Mouse (Mus musculus) G1E (cell line): Measurements from ENCODE around the gene Hnrnpl. TPM values are rescaled to one million over a fixed set of nuclear protein-coding genes. Genes with fewer than 3 reads are reported as not detected.

ENCODE experiments used
- ATAC-seq: 2 replicates; pipeline ENCODE4 v1.8.0; 2016; ENCODE audit warnings: mild to moderate bottlenecking; ENCODE audit not compliant: insufficient number of reproducible peaks, poor library complexity, low FRiP score, severe bottlenecking; ENCODE audit errors: extremely low read depth
- DNase-seq: peaks from one replicate; pipeline ENCODE4 v3.0.0; 2012; ENCODE audit warnings: low spot score
- H3K27me3 ChIP-seq: 2 replicates; pipeline ENCODE4 v1.6.1; 2012; ENCODE audit warnings: mild to moderate bottlenecking, low read length, inconsistent platforms; ENCODE audit not compliant: insufficient read depth
- H3K36me3 ChIP-seq: replicated peaks from 2 replicates; pipeline ENCODE3; 2012; ENCODE audit warnings: mild to moderate bottlenecking, inconsistent platforms
- H3K4me1 ChIP-seq: 2 replicates; pipeline ENCODE4 v1.6.1; 2012; ENCODE audit warnings: low read depth, low read length, inconsistent platforms, mixed read lengths; ENCODE audit not compliant: insufficient read depth
- H3K4me3 ChIP-seq: 2 replicates; pipeline ENCODE4 v1.5.1; 2012; ENCODE audit warnings: low read depth, mild to moderate bottlenecking, inconsistent platforms, low read length, moderate library complexity, mixed read lengths
- H3K9me3 ChIP-seq: replicated peaks from 2 replicates; pipeline ENCODE4 v1.6.1; 2012; ENCODE audit warnings: inconsistent platforms
- CTCF ChIP-seq: IDR thresholded peaks from 2 replicates; pipeline ENCODE4 v1.5.1; 2012; ENCODE audit warnings: low read depth, low read length, inconsistent platforms, mixed read lengths
- GATA1 ChIP-seq: IDR thresholded peaks from 2 replicates; pipeline ENCODE4 v1.6.1; 2012; ENCODE audit warnings: borderline replicate concordance, low read length, inconsistent platforms, mixed read lengths
- GATA2 ChIP-seq: IDR thresholded peaks from 2 replicates; pipeline ENCODE4 v1.6.1; 2012; ENCODE audit warnings: low read depth, low read length, inconsistent platforms, borderline replicate concordance
- POLR2AphosphoS5 ChIP-seq: IDR thresholded peaks from 2 replicates; pipeline ENCODE4 v1.6.1; 2012; ENCODE audit warnings: low read depth, low read length, inconsistent platforms; ENCODE audit not compliant: insufficient replicate concordance
- TAL1 ChIP-seq: conservative IDR thresholded peaks from 2 replicates; pipeline ENCODE4 v1.6.1; 2012; ENCODE audit warnings: low read depth, low read length, inconsistent platforms, mixed read lengths
- polyA plus RNA-seq: library from polyadenylated mRNA; stranded (reverse); fragments of >175 nt; gene quantifications from 2 replicates; pipeline ENCODE4 v1.2.3, GENCODE M21; 2012
- total RNA-seq, 2 experiments: library from RNA; stranded (forward) in 1 of 2; stranded (reverse) in 1 of 2; fragments of 200-1000 nt in 1 of 2; fragments of >200 nt in 1 of 2; fragmentation: Nextera tagmentation in 1 of 2; gene quantifications; 2 replicates each; pipeline ENCODE4 v1.2.3; 2014 to 2017

Hnrnpl gene
- total and polyA plus RNA-seq, 3 experiments, result 279 to 470 (median 430) TPM

DNA sequence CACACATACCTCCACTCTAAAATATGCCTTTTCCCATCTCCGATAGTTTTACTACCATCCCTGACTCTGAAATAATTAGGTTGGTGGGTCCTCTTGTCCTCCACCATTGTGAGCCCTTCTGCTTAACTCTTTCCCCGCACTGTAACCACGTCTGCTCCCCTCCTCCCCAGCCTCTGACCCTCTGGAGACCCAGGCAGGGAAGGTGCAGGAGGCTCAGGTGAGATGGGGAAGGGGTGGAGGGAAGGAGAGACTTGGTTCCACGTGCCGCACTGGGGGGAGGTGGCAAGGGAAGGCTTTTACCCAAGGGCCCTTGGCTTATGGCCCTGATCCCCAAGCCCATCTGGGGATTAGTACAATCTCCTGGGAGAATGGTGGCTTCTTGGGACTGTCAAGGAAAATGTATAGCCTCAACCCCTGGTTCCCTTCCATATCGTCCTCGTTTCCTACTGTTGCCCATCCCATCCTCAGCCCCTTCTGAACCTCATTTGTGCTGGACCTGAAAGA, 40.8 kb upstream of the Hnrnpl start, which contains the start of gene Nfkbib:
Gene Nfkbib (minus strand): TSS at position 51 of the 504 bp plus-strand sequence.
- ATAC-seq, result no peak
- H3K4me1 ChIP-seq, result peaks cover 44% of the 10 kb centered on the region
- H3K36me3 ChIP-seq, result peaks cover 33% of the 10 kb centered on the region
- H3K27me3 ChIP-seq, result no peaks in the 10 kb centered on the region
- DNase-seq, result no peak
- peak within 1 kb of the TSS; percentile 89 for H3K4me3 ChIP-seq
- H3K9me3 ChIP-seq, result no peaks in the 10 kb centered on the region
- TF ChIP-seq GATA2 (no peak), TAL1 (no peak), POLR2AphosphoS5 (no peak), GATA1 (no peak), CTCF (no peak)

DNA sequence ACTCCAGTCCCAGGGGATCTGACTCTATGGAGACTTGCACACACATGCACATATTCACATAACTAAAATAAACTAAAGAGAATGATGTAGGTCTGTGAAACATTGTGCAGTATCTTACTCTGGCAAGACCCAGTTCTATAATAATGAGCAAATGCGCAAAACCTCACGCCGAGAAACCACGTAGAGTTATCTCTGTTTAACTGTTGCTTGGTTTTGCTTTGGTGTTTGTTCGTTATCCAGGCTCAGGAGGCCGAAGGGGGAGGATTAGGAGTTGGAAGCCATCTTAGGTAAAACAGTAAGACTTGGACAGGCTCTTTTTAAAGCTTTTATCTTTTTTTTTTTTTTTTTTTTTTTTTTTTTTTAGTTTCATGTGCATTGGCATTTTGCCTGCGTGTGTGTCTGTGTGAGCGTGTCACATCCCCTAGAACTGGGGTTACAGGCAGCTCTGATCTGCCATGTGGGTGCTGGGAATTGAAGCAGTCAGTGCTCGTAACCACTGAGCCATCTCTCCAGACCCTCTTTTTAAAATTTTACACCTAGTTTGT, 38.9 kb upstream of the Hnrnpl start:
- Histone ChIP-seq H3K4me3 (no peak overlapping the region), H3K4me1 (peaks cover 43% of the 10 kb centered on the region), H3K36me3 (peaks cover 41% of the 10 kb centered on the region), H3K27me3 (no peaks in the 10 kb centered on the region), H3K9me3 (no peaks in the 10 kb centered on the region)
- ATAC-seq, result no peak
- no peak for DNase-seq
- no peak for TF ChIP-seq POLR2AphosphoS5
- TF ChIP-seq GATA1, result no peak
- TF ChIP-seq CTCF, result no peak
- TF ChIP-seq TAL1, result no peak
- TF ChIP-seq GATA2, result no peak

DNA sequence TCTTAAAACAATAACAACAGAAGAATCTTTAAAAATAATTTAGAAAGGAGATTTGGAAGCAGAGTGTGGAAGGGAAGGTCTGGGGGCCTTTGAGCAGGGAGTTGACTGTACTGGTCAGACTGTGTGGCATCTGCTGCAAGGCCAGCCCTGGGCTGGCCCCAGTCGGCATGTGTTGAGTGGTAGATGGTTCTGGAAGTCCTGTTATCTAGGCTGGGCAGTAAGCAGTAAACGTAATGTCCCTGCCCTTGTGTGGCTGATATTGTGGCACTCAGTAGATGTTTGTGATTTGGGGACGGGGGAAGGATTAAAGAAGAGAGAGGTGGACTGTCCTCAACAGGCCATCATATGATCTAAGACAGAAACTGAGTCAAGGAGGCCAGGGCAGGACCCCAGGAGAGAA, 38.0 kb upstream of the Hnrnpl start:
- no peak for ATAC-seq
- H3K4me1 ChIP-seq, result peaks cover 35% of the 10 kb centered on the region
- peaks cover 42% of the 10 kb centered on the region for H3K36me3 ChIP-seq
- TF ChIP-seq GATA2, result no peak
- H3K9me3 ChIP-seq, result no peaks in the 10 kb centered on the region
- no peak for DNase-seq
- H3K27me3 ChIP-seq, result no peaks in the 10 kb centered on the region
- no peak overlapping the region for H3K4me3 ChIP-seq

DNA sequence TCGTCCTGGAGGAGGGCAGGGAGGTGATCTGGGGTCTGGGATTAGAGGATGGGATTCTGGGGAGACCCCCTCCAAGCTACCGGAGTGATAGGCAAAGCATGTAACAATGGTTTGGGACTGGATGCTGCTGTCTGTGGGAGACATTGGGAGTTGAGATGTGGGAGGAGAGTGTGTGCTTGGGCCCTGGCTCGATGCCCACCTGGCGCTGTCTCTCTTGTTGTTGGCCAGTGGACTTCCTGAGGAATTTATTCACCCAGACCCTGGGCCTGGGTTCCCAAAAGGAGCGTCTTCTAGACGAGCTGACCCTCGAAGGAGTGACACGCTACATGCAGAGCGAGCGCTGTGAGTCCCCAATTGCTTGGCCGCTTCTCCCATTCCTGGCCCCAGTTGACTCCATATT, 36.5 kb upstream of the Hnrnpl start:
- no peaks in the 10 kb centered on the region; the same call in 1 of the 2 replicates for H3K27me3 ChIP-seq
- no peaks in the 10 kb centered on the region for H3K9me3 ChIP-seq
- no peak for ATAC-seq
- TF ChIP-seq POLR2AphosphoS5 (no peak), GATA1 (no peak), TAL1 (no peak), CTCF (no peak), GATA2 (no peak)
- peaks cover 30% of the 10 kb centered on the region for H3K4me1 ChIP-seq
- H3K36me3 ChIP-seq, result peaks cover 55% of the 10 kb centered on the region
- DNase-seq, result no peak
- H3K4me3 ChIP-seq, result no peak overlapping the region

DNA sequence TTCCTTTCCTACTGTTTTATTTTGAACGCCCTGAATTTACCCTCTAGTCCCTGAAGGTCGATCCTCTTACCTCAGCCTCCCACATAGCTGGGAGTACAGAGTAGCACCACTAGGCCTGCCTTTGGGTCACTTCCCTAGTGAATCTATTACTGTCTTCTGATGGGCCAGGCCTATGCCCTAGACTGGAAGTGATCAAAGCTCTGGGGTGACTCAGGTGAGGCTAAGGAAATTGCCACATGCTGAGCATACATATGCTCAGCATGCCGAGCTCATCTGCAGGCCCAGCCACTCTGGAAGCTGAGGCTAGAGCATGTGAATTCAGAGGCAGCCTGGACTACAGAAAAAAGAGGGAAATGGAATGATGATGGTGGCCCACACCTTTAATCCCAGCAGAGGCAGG, 35.2 kb upstream of the Hnrnpl start:
- peaks cover 60% of the 10 kb centered on the region for H3K36me3 ChIP-seq
- H3K4me3 ChIP-seq, result no peak overlapping the region
- no peak for ATAC-seq
- TF ChIP-seq CTCF, result no peak
- TF ChIP-seq GATA2, result no peak
- TF ChIP-seq POLR2AphosphoS5, result no peak
- no peak for TF ChIP-seq TAL1
- TF ChIP-seq GATA1, result no peak
- no peak for DNase-seq
- no peaks in the 10 kb centered on the region; the same call in 1 of the 2 replicates for H3K27me3 ChIP-seq
- H3K4me1 ChIP-seq, result peaks cover 17% of the 10 kb centered on the region
- no peaks in the 10 kb centered on the region for H3K9me3 ChIP-seq

DNA sequence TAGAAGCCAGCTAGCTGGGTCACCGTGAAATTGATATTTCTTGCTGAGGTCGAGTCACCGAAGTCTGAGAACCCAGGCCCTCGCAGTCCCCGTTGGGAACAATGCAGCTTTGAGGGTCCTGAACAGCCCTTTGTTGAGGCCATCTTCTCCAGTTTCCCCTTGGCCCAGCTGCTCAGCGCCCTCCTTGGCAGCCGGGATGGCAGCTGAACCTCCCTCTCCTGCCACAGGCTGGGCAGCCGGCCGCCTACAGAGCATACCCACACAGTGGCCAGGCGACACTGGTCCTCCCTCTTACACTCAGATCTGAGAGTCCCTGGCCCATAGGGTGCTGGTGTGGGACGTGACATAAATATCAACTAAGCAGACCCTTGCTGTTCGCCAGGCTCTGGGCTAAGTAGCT, 34.2 kb upstream of the Hnrnpl start:
- TF ChIP-seq CTCF (no peak), GATA1 (no peak), TAL1 (no peak), POLR2AphosphoS5 (no peak), GATA2 (no peak)
- Histone ChIP-seq H3K9me3 (no peaks in the 10 kb centered on the region), H3K36me3 (peaks cover 62% of the 10 kb centered on the region), H3K27me3 (no peaks in the 10 kb centered on the region; the same call in 1 of the 2 replicates), H3K4me1 (peaks cover 16% of the 10 kb centered on the region), H3K4me3 (no peak overlapping the region)
- ATAC-seq, result no peak
- DNase-seq, result no peak
